Mouse (Mus musculus) liver, adult (tissue): ENCODE results near the gene Ltbp1.

ENCODE experiments used
- GATA4 ChIP-seq: IDR thresholded peaks from 2 replicates; pipeline ENCODE4 v1.6.1; 2014; ENCODE audit warnings: mild to moderate bottlenecking, low read length; ENCODE audit not compliant: insufficient replicate concordance

Ltbp1 gene

GRCm38 (mm10) chr17:75110252-75111205 is 105.2 kb downstream of the Ltbp1 start:
- TF ChIP-seq GATA4: no peak

DNA sequence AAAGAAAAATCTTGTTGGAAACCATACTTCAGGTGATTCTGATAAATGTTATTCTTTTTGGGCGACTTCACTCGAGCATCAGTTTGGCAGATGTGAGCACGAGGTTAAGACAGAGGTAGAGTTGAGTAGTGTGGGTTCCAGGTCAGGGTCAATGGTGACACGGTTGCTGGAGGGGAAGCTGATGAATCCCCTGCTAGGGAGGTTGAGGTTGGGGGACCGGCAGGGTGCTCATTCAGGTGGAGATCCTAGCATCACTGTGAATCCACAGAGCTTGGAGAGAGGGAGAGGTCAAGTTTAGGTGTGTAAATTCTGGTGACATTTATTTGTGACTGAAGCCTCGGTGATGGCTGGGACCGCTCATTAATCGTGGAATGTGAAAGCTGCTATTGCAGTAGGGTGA is 110.2 kb downstream of the Ltbp1 start:
- no peak for TF ChIP-seq GATA4

- no peak for TF ChIP-seq GATA4
These were observed 113.5 kb downstream of the Ltbp1 start for GRCm38 (mm10) chr17:75118896-75119295.

- TF ChIP-seq GATA4: no peak
These were observed 114.1 kb downstream of the Ltbp1 start for GRCm38 (mm10) chr17:75119422-75119821.

DNA sequence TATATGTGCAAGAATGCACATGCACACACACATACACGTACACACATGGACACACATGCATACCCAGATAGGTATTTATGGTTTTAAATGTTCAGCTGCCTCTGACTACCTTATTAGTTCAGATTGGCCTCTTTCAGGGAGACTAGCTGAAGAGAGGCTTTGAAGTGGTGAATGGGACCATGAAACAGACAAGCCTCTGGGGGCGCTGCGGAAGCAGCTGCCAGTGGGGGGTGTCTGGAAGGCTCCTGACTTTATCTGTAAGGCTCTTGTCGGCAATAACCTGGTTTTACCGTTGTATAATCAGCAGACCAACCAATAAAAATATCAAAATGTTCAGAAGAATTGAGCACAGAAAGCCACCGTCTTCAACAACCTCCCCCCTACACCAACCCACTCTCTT is 114.7 kb downstream of the Ltbp1 start:
- TF ChIP-seq GATA4: no peak

DNA sequence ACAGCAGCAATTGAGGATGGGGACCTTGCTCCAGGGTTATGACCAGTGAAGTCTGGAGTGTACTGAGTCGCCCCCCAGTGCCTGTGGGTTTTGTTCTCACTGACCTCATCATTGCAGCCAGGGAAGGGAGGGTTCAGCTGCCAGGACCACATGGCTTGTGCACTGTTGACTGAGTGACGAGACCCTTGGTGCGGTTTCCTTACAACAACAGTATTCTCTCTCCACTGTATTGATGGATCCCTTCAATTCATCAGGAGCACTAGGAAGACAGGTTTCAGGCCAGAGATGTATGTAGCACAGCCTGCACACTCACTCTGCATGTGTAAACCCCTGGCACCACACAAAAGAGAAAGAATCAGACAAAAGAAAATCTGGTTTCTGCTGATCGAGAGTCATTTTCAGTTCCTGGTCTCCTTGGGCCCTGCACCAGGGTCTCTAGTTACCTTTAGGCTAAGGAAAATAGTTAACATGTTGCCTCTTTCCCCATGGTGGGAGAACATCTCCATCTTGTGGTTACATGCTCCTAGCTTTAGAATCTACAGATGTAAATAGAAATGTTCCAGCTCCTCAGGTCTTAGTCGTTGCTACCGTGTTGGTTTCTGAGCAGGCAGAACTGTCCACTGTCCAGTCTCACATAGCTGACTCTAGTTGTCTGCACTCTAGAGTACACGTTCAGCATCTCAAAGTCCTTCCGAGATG is 117.4 kb downstream of the Ltbp1 start:
- no peak for TF ChIP-seq GATA4

DNA sequence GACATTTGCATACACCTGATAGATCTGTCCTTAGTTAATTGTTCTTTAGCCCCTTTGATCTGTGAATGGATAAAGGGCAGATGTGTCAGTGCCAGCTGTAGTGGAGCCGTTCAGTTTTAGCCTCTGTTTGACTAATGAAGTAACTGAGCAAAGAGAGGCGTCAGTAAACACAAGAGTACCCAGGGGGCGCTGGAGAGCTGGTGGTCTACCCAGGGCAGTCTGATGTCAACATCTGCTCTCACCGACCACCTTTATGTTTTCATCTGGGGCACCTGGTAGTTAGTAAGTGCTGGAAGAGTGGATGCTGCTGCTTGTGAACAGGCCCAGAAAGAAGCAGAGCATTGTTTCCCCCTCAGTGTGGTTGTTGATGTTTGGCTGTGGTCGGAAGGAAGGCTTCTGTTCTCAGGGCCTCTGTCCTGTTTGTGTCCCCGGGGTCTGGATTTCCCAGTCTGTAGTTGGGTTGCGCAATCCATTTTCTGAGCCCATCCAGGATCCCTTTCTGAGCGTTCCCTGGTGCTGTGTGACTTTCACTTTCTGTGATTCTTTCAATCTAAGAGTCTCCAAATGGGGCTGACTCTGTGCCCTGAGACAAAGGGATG is 123.1 kb downstream of the Ltbp1 start:
- no peak for TF ChIP-seq GATA4

GRCm38 (mm10) chr17:75133983-75134382 is 128.6 kb downstream of the Ltbp1 start:
- TF ChIP-seq GATA4: no peak

DNA sequence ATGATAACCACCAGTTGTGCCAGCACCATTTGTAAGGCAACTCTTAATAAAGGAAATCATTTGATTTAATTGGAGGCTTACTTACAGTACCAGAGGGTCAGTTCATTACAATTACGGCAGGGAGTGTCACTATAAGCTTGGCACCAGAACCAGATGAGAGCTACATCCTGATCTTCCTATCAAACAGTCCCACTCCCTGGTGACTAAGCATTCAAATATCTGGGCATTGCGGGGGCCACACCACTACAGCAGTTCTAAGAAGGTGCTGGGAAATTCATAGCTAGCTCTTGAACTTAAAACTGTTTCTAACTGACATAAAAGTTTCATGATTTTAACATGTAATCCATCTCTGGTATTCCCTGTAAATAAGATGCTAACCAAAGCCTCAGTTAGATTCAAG is 134.4 kb downstream of the Ltbp1 start:
- TF ChIP-seq GATA4: no peak

DNA sequence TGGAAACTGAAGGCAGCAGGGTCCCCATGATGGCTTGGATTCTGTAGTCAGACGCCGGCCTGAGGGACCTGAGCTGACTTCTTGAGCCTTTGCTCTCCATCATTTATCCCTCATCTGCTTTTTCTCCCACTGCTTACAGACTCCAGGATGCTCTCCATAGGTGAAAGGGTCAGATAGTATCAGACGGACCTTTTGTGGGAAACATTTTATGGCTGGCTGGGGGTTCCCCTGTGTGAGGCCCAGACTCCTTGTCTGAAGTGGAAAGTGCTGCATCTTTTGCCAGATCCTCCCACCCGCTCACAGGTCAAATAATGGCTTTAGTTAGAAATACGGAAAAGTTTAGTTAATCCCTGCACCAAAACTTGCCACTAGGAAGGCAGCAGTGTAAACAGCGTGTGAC is 138.6 kb downstream of the Ltbp1 start:
- no peak for TF ChIP-seq GATA4

- no peak for TF ChIP-seq GATA4
These were observed 141.8 kb downstream of the Ltbp1 start for GRCm38 (mm10) chr17:75147218-75147617.

DNA sequence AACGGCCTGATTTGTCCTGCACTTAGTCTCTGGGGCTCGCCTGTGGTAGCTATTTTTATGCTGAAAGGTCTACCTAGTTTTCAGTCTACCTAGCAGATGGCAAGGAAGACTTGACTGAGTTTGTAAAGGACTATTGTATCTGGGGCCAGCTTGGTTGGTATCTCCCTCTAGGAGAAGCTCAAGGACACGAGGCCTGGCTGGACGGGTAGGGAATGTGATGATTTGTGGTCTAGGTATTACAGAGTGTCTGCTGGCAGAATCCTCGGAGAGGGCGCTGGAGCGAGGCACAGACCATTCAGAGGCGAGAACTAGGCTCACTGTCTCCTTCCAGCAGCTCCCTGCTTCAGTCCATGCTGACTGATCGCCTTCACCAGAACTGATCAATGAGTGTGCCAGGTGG is 146.4 kb downstream of the Ltbp1 start:
- no peak for TF ChIP-seq GATA4

GRCm38 (mm10) chr17:75153088-75153487 is 147.7 kb downstream of the Ltbp1 start:
- TF ChIP-seq GATA4: no peak

DNA sequence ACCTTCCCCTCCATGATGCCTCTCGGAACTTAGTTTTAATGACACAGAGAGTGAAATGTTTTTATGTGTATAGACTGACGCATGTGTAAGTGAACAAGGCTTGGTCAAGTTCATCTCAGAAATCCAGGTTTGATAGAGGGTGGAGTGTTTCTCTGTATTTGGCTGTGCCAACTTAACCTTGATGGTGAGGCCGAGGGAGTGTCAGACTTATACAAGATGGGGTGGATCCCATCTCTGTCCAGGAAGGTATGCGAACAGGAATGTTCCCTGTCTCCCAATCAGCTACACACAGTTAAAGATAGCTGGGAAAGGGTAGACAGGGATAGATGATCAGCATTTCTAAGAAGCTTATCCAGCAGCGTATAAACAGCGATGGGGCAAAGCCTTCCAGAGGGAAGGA is 153.0 kb downstream of the Ltbp1 start:
- no peak for TF ChIP-seq GATA4

- no peak for TF ChIP-seq GATA4
These were observed 153.9 kb downstream of the Ltbp1 start for GRCm38 (mm10) chr17:75159066-75159787.
